ENCODE assay signal across 9 mouse cellular contexts in the genomic region with DNA sequence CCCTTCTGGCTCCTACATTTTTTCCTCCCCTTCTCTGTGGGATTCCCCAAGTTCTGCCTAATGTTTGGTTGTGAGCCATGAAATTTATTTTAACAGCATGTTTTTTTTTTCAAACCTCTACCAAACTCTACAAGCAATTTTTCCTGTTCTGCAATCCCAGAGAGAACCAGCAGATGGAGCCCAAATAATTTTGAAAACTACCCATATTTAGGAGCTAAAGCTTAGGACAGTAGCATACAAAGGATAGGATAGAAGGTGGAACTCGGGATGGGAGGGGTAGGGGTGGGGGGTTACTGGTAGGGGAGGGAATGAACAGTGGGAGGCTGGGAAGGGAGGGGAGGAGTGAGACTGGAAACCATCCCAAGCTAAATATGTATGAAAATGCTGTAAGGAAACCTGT. TPM values are rescaled to one million over a fixed set of nuclear protein-coding genes. Genes with fewer than 3 reads are reported as not detected.
DNase-seq lines count a peak whose midpoint lies in the region; TF ChIP-seq lines count a peak whose summit lies in the region.
"Had no signal": no experiment of that assay in that cellular context is flagged by ENCODE, and none has a peak within 500 bp of the region (broad histone marks: within the 10 kb centered on the region; RNA-seq: fewer than 3 reads in every experiment).

No protein-coding gene starts in this region.

- no peak for TF ChIP-seq POLR2A in cerebellum, adult 2 months (IDR thresholded peaks at IDR 0.05; ENCODE audit: borderline replicate concordance, insufficient read depth, low read length)
- no peak for TF ChIP-seq POLR2A in MEL (IDR thresholded peaks at IDR 0.05; ENCODE audit: control insufficient read depth in 1 of 2, insufficient read depth in 1 of 2, low read depth in 1 of 2, low read length in 2 of 2, poor library complexity in 1 of 2)

- WGBS in cerebellum, adult 2 months, result 0% methylated on average over 1 of the region's 1 CpGs

- H3K9ac ChIP-seq in MEL (ENCODE audit: control insufficient read depth, low read depth, low read length, poor library complexity, severe bottlenecking), result no peak overlapping the region
- H3K9ac ChIP-seq: embryonic facial prominence, embryonic 13.5 days had no signal

- H3K27me3 ChIP-seq in cerebellum, adult 2 months (ENCODE audit: control insufficient read depth, insufficient read depth, low read length), result no peaks in the 10 kb centered on the region
- no peaks in the 10 kb centered on the region for H3K27me3 ChIP-seq in MEL (ENCODE audit: control insufficient read depth in 1 of 2, insufficient read depth in 2 of 2, low read length in 2 of 2)
- H3K27me3 ChIP-seq: embryonic facial prominence, embryonic 13.5 days had no signal

- no peaks in the 10 kb centered on the region for H3K9me3 ChIP-seq in MEL (replicated peaks; ENCODE audit: insufficient read depth, low read length)
- H3K9me3 ChIP-seq: embryonic facial prominence, embryonic 13.5 days had no signal

- peak; percentile 64 for TF ChIP-seq RAD21 in MEL (IDR thresholded peaks at IDR 0.05; ENCODE audit: low read depth, low read length)

- H3K27ac ChIP-seq in cerebellum, adult 2 months (ENCODE audit: insufficient read depth, low read length), result no peak overlapping the region
- H3K27ac ChIP-seq in MEL (ENCODE audit: control insufficient read depth, low read depth, low read length), result no peak overlapping the region
- H3K27ac ChIP-seq: embryonic facial prominence, embryonic 13.5 days had no signal

- no peak for TF ChIP-seq EP300 in MEL (IDR thresholded peaks at IDR 0.05; ENCODE audit: low read depth in 1 of 2, low read length in 2 of 2)

- H3K4me1 ChIP-seq in cerebellum, adult 2 months (ENCODE audit: control insufficient read depth, insufficient read depth, low read length), result no peaks in the 10 kb centered on the region
- peaks cover 5 to 6% of the 10 kb centered on the region in 2 experiments for H3K4me1 ChIP-seq in MEL (ENCODE audit: control insufficient read depth in 1 of 2, insufficient read depth in 2 of 2, low read length in 2 of 2)

- no peak overlapping the region for H3K4me3 ChIP-seq in cerebellum, adult 2 months (replicated peaks; ENCODE audit: insufficient read depth, low read depth, low read length)
- H3K4me3 ChIP-seq in MEL (ENCODE audit: control insufficient read depth in 1 of 2, insufficient read depth in 1 of 2, low read depth in 2 of 2, low read length in 2 of 2), result no peak overlapping the region
- H3K4me3 ChIP-seq: embryonic facial prominence, embryonic 13.5 days had no signal

- TF ChIP-seq CTCF in cerebellum, adult 2 months (IDR thresholded peaks at IDR 0.05; ENCODE audit: borderline replicate concordance, insufficient read depth, low read depth, low read length), result no peak
- peak in 2 of 3 experiments; percentile 47 to 72; a peak in 4 of 6 replicates for TF ChIP-seq CTCF in MEL (IDR thresholded peaks at IDR 0.05 in 2 of 3, conservative IDR thresholded peaks at IDR 0.05 in 1 of 3; ENCODE audit: control insufficient read depth in 1 of 3, insufficient read depth in 1 of 3, low read depth in 2 of 3, low read length in 3 of 3, poor library complexity in 1 of 3, severe bottlenecking in 1 of 3)

- H3K36me3 ChIP-seq in MEL (ENCODE audit: control insufficient read depth in 1 of 2, insufficient read depth in 2 of 2, low read length in 2 of 2), result peaks cover 0 to 5% of the 10 kb centered on the region in 2 experiments; a peak in 2 of 4 replicates

- H3K79me2 ChIP-seq in MEL (ENCODE audit: control insufficient read depth, insufficient read depth, low read length, poor library complexity), result no peaks in the 10 kb centered on the region

- peak; percentile 14 for DNase-seq in cerebellum, adult 9-10 months
- no peak for DNase-seq in cerebellum, adult 2 months
- DNase-seq in layer of hippocampus, adult 11-12 months (ENCODE audit: low spot score), result peak; percentile 53
- DNase-seq in layer of hippocampus, adult 9-11 months, result no peak
- peak; percentile 58 for DNase-seq in MEL (ENCODE audit: low read depth, low spot score)
- DNase-seq in kidney, postnatal 14 days, result peak; percentile 40
- peak; percentile 44 for DNase-seq in naive thymus-derived CD4-positive, alpha-beta T cell, adult 2 months (ENCODE audit: low read depth)
- no peak for DNase-seq in cerebellum, adult 11-12 months

TF ChIP-seq in MEL, 35 proteins besides CTCF, POLR2A, EP300 and RAD21:
- peak; percentile 76 for TF ChIP-seq ZNF384 (IDR thresholded peaks at IDR 0.05; ENCODE audit: low read depth, low read length)
- peak; percentile 75 for TF ChIP-seq SMC3 (IDR thresholded peaks at IDR 0.05; ENCODE audit: low read depth, low read length)
- TF ChIP-seq ETS1 (IDR thresholded peaks at IDR 0.05; ENCODE audit: low read depth, low read length), result no peak
- peak; percentile 27; the same call in 1 of the 2 replicates for TF ChIP-seq ZC3H11A (IDR thresholded peaks at IDR 0.05; ENCODE audit: low read depth, low read length)

RNA-seq across cellular contexts. Expression of a gene that starts 34.6 kb away (rescaled TPM):
- polyA plus RNA-seq in cerebellum, adult 2 months (2012; rRNA removed), result 15.3 TPM in 2 replicates
- 15.4 and 19.7 TPM in 2 replicates for total RNA-seq in MEL (2012; rRNA removed)
- 10 to 100 TPM in 1 of 2 experiments, not detected in 1; 15.8 TPM for polyA plus RNA-seq in MEL (2012; ENCODE audit: insufficient read depth in 1 of 2, insufficient read length in 2 of 2, low read depth in 1 of 2, low replicate concordance in 2 of 2, missing spikeins in 1 of 2)

Comparison
In these comparisons a context has a peak if more than half of its experiments do, and no peak if none do; other contexts are left out.
1. DNase-seq: peak in cerebellum, adult 9-10 months (single experiment), layer of hippocampus, adult 11-12 months (single experiment), MEL (single experiment), kidney, postnatal 14 days (single experiment) and naive thymus-derived CD4-positive, alpha-beta T cell, adult 2 months (single experiment); none in cerebellum, adult 2 months (0 of 2), layer of hippocampus, adult 9-11 months (single experiment) and cerebellum, adult 11-12 months (single experiment).